Mouse (Mus musculus): Measurements from ENCODE around the gene Lilr4b. TPM values are rescaled to one million over a fixed set of nuclear protein-coding genes. Genes with fewer than 3 reads are reported as not detected.
"Not testable (repeated sequence)": the region's sequence is repeated elsewhere in the genome, so short reads cannot be mapped to it uniquely, and the experiment has no call there.

The Lilr4b gene
- total RNA-seq (2012; rRNA removed) (1.3 and 1.7 TPM in 2 replicates), total RNA-seq (2014; rRNA removed) (3.1 and 6.1 TPM in 2 replicates), polyA plus RNA-seq (2012; ENCODE audit: insufficient read length, low read depth) (13.0 and 19.4 TPM in 2 replicates)

- H3K9ac ChIP-seq (ENCODE audit: insufficient read depth, low read depth); H3K27me3 ChIP-seq (replicated peaks); H3K4me2 ChIP-seq (ENCODE audit: insufficient read depth, low read depth, poor library complexity, severe bottlenecking); DNase-seq (ENCODE audit: extremely low read depth); H3K79me2 ChIP-seq (replicated peaks; ENCODE audit: control insufficient read depth, extremely low read depth, insufficient read depth, poor library complexity, severe bottlenecking); H3K27ac ChIP-seq (ENCODE audit: insufficient read depth, low read depth); dilution Hi-C loops (cut with MboI; ENCODE audit: extremely low pct_ligation_motif_present, extremely low pct_unique_long_range_greater_than_20kb, low sequenced_read_pairs); in situ Hi-C loops (cut with MboI; ENCODE audit: low pct_ligation_motif_present, low pct_unique_long_range_greater_than_20kb, low sequenced_read_pairs); H3K9me3 ChIP-seq (replicated peaks; ENCODE audit: low read length); H3K4me1 ChIP-seq (ENCODE audit: control insufficient read depth in 1 of 2, insufficient read depth in 2 of 2); H3K36me3 ChIP-seq (replicated peaks in 1 of 2; ENCODE audit: control insufficient read depth in 1 of 2, insufficient read depth in 1 of 2, low read length in 1 of 2): not testable (repeated sequence)
- H3K4me3 ChIP-seq (replicated peaks in 1 of 3; ENCODE audit: low read depth in 2 of 3, low read length in 2 of 3, poor library complexity in 1 of 3) = peak within 1 kb of the TSS in 1 of 3 experiments; percentile 26
Observed at GRCm38 (mm10) chr10:51480397-51480796, at the start of gene Lilr4b, which contains the start of gene Gm49339. Gene Lilr4b, plus strand, starts transcription at chr10:51480632. Gene Gm49339, plus strand, starts transcription at chr10:51480612.

- Histone ChIP-seq H3K27me3 (replicated peaks) (no peaks in the 10 kb centered on the region), H3K4me1 (ENCODE audit: control insufficient read depth in 1 of 2, insufficient read depth in 2 of 2) (peaks cover 0 to 20% of the 10 kb centered on the region in 2 experiments; a peak in 1 of 4 replicates), H3K9me3 (replicated peaks; ENCODE audit: low read length) (no peaks in the 10 kb centered on the region), H3K9ac (ENCODE audit: insufficient read depth, low read depth) (no peak overlapping the region), H3K4me3 (replicated peaks in 1 of 3; ENCODE audit: low read depth in 2 of 3, low read length in 2 of 3, poor library complexity in 1 of 3) (no peak overlapping the region), H3K36me3 (replicated peaks in 1 of 2; ENCODE audit: control insufficient read depth in 1 of 2, insufficient read depth in 1 of 2, low read length in 1 of 2) (no peaks in the 10 kb centered on the region), H3K79me2 (replicated peaks; ENCODE audit: control insufficient read depth, extremely low read depth, insufficient read depth, poor library complexity, severe bottlenecking) (no peaks in the 10 kb centered on the region), H3K27ac (ENCODE audit: insufficient read depth, low read depth) (no peak overlapping the region), H3K4me2 (ENCODE audit: insufficient read depth, low read depth, poor library complexity, severe bottlenecking) (no peak overlapping the region)
- dilution Hi-C loops (cut with MboI; ENCODE audit: extremely low pct_ligation_motif_present, extremely low pct_unique_long_range_greater_than_20kb, low sequenced_read_pairs) = no loop called here
- TF ChIP-seq NRF1 (IDR thresholded peaks at IDR 0.05; ENCODE audit: low read depth, low read length) (no peak), CHD2 (IDR thresholded peaks at IDR 0.05; ENCODE audit: low read length) (no peak), USF1 (IDR thresholded peaks at IDR 0.05; ENCODE audit: low read depth, low read length) (no peak)
- in situ Hi-C loops (cut with MboI; ENCODE audit: low pct_ligation_motif_present, low pct_unique_long_range_greater_than_20kb, low sequenced_read_pairs) = no loop called here
- no peak for DNase-seq (ENCODE audit: extremely low read depth)
Observed at GRCm38 (mm10) chr10:51432940-51433339, 47.5 kb upstream of the Lilr4b start.

GRCm38 (mm10) chr10:51435684-51436083 is 44.7 kb upstream of the Lilr4b start:
- Histone ChIP-seq H3K4me3 (replicated peaks in 1 of 3; ENCODE audit: low read depth in 2 of 3, low read length in 2 of 3, poor library complexity in 1 of 3) (no peak overlapping the region), H3K27ac (ENCODE audit: insufficient read depth, low read depth) (no peak overlapping the region), H3K4me2 (ENCODE audit: insufficient read depth, low read depth, poor library complexity, severe bottlenecking) (no peak overlapping the region), H3K9me3 (replicated peaks; ENCODE audit: low read length) (no peaks in the 10 kb centered on the region), H3K9ac (ENCODE audit: insufficient read depth, low read depth) (no peak overlapping the region), H3K4me1 (ENCODE audit: control insufficient read depth in 1 of 2, insufficient read depth in 2 of 2) (peaks cover 0 to 20% of the 10 kb centered on the region in 2 experiments; a peak in 1 of 4 replicates), H3K79me2 (replicated peaks; ENCODE audit: control insufficient read depth, extremely low read depth, insufficient read depth, poor library complexity, severe bottlenecking) (no peaks in the 10 kb centered on the region), H3K36me3 (replicated peaks in 1 of 2; ENCODE audit: control insufficient read depth in 1 of 2, insufficient read depth in 1 of 2, low read length in 1 of 2) (no peaks in the 10 kb centered on the region), H3K27me3 (replicated peaks) (no peaks in the 10 kb centered on the region)
- dilution Hi-C loops (cut with MboI; ENCODE audit: extremely low pct_ligation_motif_present, extremely low pct_unique_long_range_greater_than_20kb, low sequenced_read_pairs) (no loop called here), in situ Hi-C loops (cut with MboI; ENCODE audit: low pct_ligation_motif_present, low pct_unique_long_range_greater_than_20kb, low sequenced_read_pairs) (no loop called here)
- no peak for TF ChIP-seq CHD2 (IDR thresholded peaks at IDR 0.05; ENCODE audit: low read length)
- TF ChIP-seq PAX5 (IDR thresholded peaks at IDR 0.05; ENCODE audit: low read length) = no peak
- no peak for TF ChIP-seq ZKSCAN1 (IDR thresholded peaks at IDR 0.05; ENCODE audit: borderline replicate concordance, low read depth, low read length)
- no peak for TF ChIP-seq EP300 (IDR thresholded peaks at IDR 0.05; ENCODE audit: low read length)
- no peak for TF ChIP-seq RCOR1 (conservative IDR thresholded peaks at IDR 0.05; ENCODE audit: low read depth, low read length)
- no peak for TF ChIP-seq NELFE (IDR thresholded peaks at IDR 0.05; ENCODE audit: low read depth, low read length)
- TF ChIP-seq UBTF (IDR thresholded peaks at IDR 0.05; ENCODE audit: low read depth, low read length) = no peak
- no peak for TF ChIP-seq TBP (conservative IDR thresholded peaks at IDR 0.05; ENCODE audit: low read depth, low read length)
- TF ChIP-seq ETS1 (conservative IDR thresholded peaks at IDR 0.05; ENCODE audit: low read depth, low read length) = no peak
- no peak for TF ChIP-seq KAT2A (IDR thresholded peaks at IDR 0.05; ENCODE audit: insufficient replicate concordance, low read length)
- TF ChIP-seq ELF1 (IDR thresholded peaks at IDR 0.05; ENCODE audit: low read depth, low read length) = no peak
- no peak for TF ChIP-seq CHD1 (IDR thresholded peaks at IDR 0.05; ENCODE audit: low read depth, low read length)
- TF ChIP-seq ZNF384 (IDR thresholded peaks at IDR 0.05; ENCODE audit: low read depth, low read length) = no peak
- TF ChIP-seq MXI1 (IDR thresholded peaks at IDR 0.05; ENCODE audit: low read depth, low read length) = no peak
- no peak for TF ChIP-seq JUND (conservative IDR thresholded peaks at IDR 0.05; ENCODE audit: low read depth, low read length)
- DNase-seq (ENCODE audit: extremely low read depth) = no peak

Data from CH12.LX (cell line).